Mouse (Mus musculus) kidney, adult 2 months (tissue): ENCODE data around the gene Btbd2.
"Not testable (repeated sequence)": the region's sequence is repeated elsewhere in the genome, so short reads cannot be mapped to it uniquely, and the experiment has no call there.

Source experiments
- CTCF ChIP-seq: fragments of 200-500 bp; conservative IDR thresholded peaks from 2 replicates; pipeline ENCODE4 v1.5.1; 2011; ENCODE audit warnings: low read depth, mild to moderate bottlenecking, control low read depth, low read length, moderate library complexity, mixed read lengths; ENCODE audit not compliant: insufficient read depth, insufficient read length
- POLR2A ChIP-seq: fragments of 200-500 bp; IDR thresholded peaks from one replicate; pipeline ENCODE4 v1.6.1; 2011; ENCODE audit warnings: low read depth, low read length, control low read depth

GRCm38 (mm10) chr10:80649910-80650309 is 7.0 kb downstream of the Btbd2 start:
- not testable (repeated sequence) for TF ChIP-seq CTCF, POLR2A
